19 mouse cellular contexts compared by ENCODE assay signal in genomic region chr16:44237836-44238235, GRCm38 (mm10).
DNase-seq lines count a peak whose midpoint lies in the region; ATAC-seq and TF ChIP-seq lines count a peak whose summit lies in the region.
"Had no signal": no experiment of that assay in that cellular context is flagged by ENCODE, and none has a peak within 500 bp of the region (broad histone marks: within the 10 kb centered on the region; RNA-seq: fewer than 3 reads in every experiment).

No protein-coding gene starts in this region.

- no peaks in the 10 kb centered on the region for H3K9me3 ChIP-seq in hindbrain, postnatal 0 days (ENCODE audit: low read length)
- no peaks in the 10 kb centered on the region for H3K9me3 ChIP-seq in hindbrain, embryonic 12.5 days (replicated peaks)
- H3K9me3 ChIP-seq: heart, embryonic 15.5 days; limb, embryonic 13.5 days; midbrain, embryonic 12.5 days had no signal

- no peak overlapping the region for H3K27ac ChIP-seq in hindbrain, postnatal 0 days
- no peak overlapping the region for H3K27ac ChIP-seq in hindbrain, embryonic 12.5 days
- H3K27ac ChIP-seq: hindbrain, embryonic 14.5 days; limb, embryonic 13.5 days; midbrain, embryonic 12.5 days had no signal

- no peaks in the 10 kb centered on the region for H3K36me3 ChIP-seq in hindbrain, postnatal 0 days (ENCODE audit: insufficient read depth, low read length)
- no peaks in the 10 kb centered on the region for H3K36me3 ChIP-seq in hindbrain, embryonic 12.5 days
- H3K36me3 ChIP-seq: heart, embryonic 15.5 days; limb, embryonic 13.5 days; midbrain, embryonic 12.5 days had no signal

- H3K4me1 ChIP-seq in hindbrain, postnatal 0 days (ENCODE audit: insufficient read depth, low read length), result no peaks in the 10 kb centered on the region
- H3K4me1 ChIP-seq in hindbrain, embryonic 12.5 days, result no peaks in the 10 kb centered on the region
- H3K4me1 ChIP-seq: midbrain, embryonic 12.5 days had no signal

- no peak overlapping the region for H3K4me2 ChIP-seq in hindbrain, postnatal 0 days (ENCODE audit: low read depth, low read length)
- no peak overlapping the region for H3K4me2 ChIP-seq in hindbrain, embryonic 12.5 days (replicated peaks)
- H3K4me2 ChIP-seq: hindbrain, embryonic 14.5 days; limb, embryonic 13.5 days; midbrain, embryonic 12.5 days had no signal

- H3K27me3 ChIP-seq in hindbrain, postnatal 0 days (ENCODE audit: insufficient read depth, low read length), result no peaks in the 10 kb centered on the region
- no peaks in the 10 kb centered on the region for H3K27me3 ChIP-seq in hindbrain, embryonic 12.5 days
- H3K27me3 ChIP-seq: heart, embryonic 15.5 days; limb, embryonic 13.5 days; midbrain, embryonic 12.5 days had no signal

- TF ChIP-seq CTCF in hindbrain, postnatal 0 days (IDR thresholded peaks at IDR 0.05; ENCODE audit: low read depth), result no peak

- H3K9ac ChIP-seq in hindbrain, postnatal 0 days (replicated peaks; ENCODE audit: low read length), result no peak overlapping the region
- no peak overlapping the region for H3K9ac ChIP-seq in hindbrain, embryonic 12.5 days
- H3K9ac ChIP-seq: forebrain, postnatal 0 days; heart, embryonic 15.5 days; hindbrain, embryonic 14.5 days; limb, embryonic 13.5 days; liver, postnatal 0 days; midbrain, embryonic 12.5 days had no signal

- no peak overlapping the region for H3K4me3 ChIP-seq in hindbrain, postnatal 0 days (ENCODE audit: low read length)
- H3K4me3 ChIP-seq in hindbrain, embryonic 12.5 days, result no peak overlapping the region
- H3K4me3 ChIP-seq: heart, embryonic 15.5 days; limb, embryonic 13.5 days; midbrain, embryonic 12.5 days had no signal

- no peak for ATAC-seq in hindbrain, postnatal 0 days
- ATAC-seq in hindbrain, embryonic 12.5 days (ENCODE audit: low FRiP score), result no peak
- ATAC-seq: activated CD4-positive, CD25-positive, alpha-beta regulatory T cell, adult 4 months; CD4-positive, CD25-positive, alpha-beta regulatory T cell, adult 4 months; liver, postnatal 0 days had no signal

- WGBS in hindbrain, postnatal 0 days, result 63% methylated on average over 3 of the region's 3 CpGs
- WGBS in hindbrain, embryonic 12.5 days, result 77% methylated on average over 3 of the region's 3 CpGs

- peak; percentile 5 for DNase-seq in hindbrain, postnatal 0 days (ENCODE audit: low spot score)
- DNase-seq in right cerebral cortex, postnatal 14 days, result peak; percentile 10
- DNase-seq in right cerebral cortex, postnatal 10 days (ENCODE audit: low spot score in 2 of 2), result no peak
- DNase-seq in cerebellum, adult 9-10 months, result peak; percentile 84
- DNase-seq in telencephalon, adult 2 months (ENCODE audit: low read depth, low spot score), result peak; percentile 79
- no peak for DNase-seq in kidney, postnatal 10 days
- DNase-seq in urinary bladder, postnatal 25 days (ENCODE audit: low spot score), result no peak
- DNase-seq: forebrain, postnatal 0 days; kidney, adult 18-20 months; kidney, postnatal 4 days; liver, postnatal 0 days; lung, postnatal 4 days had no signal

Comparison
In these comparisons a context has a peak if more than half of its experiments do, and no peak if none do; other contexts are left out.
1. DNase-seq: peak in hindbrain, postnatal 0 days (single experiment), right cerebral cortex, postnatal 14 days (single experiment), cerebellum, adult 9-10 months (single experiment) and telencephalon, adult 2 months (single experiment); none in right cerebral cortex, postnatal 10 days (0 of 2), kidney, postnatal 10 days (single experiment) and urinary bladder, postnatal 25 days (single experiment).